Mouse (Mus musculus) adrenal gland, adult 8-10 months (tissue): ENCODE data around the gene Gm10322. TPM values are rescaled to one million over a fixed set of nuclear protein-coding genes. Genes with fewer than 3 reads are reported as not detected.

Experiments used
- DNase-seq: peaks from one replicate; pipeline ENCODE4 v3.0.0; 2022
- total RNA-seq, 4 experiments: library from RNA; stranded (reverse); gene quantifications; 2 replicates each; pipeline ENCODE4 v1.2.4; 2022

The Gm10322 gene
- total RNA-seq, 4 experiments from 2014 or later, result not detected

- no peak for DNase-seq
Observed at GRCm38 (mm10) chr10:59656799-59657198, 40.9 kb downstream of the Gm10322 start.

DNA sequence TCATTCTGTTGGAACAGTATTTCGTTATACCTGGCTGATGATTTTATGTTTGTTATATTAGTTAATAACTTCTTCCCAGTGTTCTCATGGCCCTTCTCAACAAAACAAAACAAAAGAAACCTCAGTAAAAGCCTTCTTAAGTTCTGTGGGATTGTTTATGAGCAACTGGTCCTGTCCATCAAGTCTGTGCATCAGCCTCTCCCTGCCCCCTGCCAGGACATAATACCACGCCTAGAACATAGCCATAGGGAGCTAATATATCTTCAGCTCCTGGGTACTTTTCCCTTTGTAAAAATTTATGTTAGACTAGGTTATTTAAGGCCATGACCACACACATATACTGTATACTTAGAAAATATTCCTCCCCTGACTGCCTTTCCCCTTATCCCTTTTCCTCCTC, 48.9 kb downstream of the Gm10322 start:
- DNase-seq, result no peak

- DNase-seq, result no peak
Observed at GRCm38 (mm10) chr10:59665503-59666291, 49.8 kb downstream of the Gm10322 start.

Other genes starting within 250 kb of the Gm10322 start
- 10 to 100 TPM; 23.4 to 75.5 (median 42.2) TPM for gene Gm10273, start 220.4 kb upstream of the Gm10322 start, total RNA-seq
- gene Pla2g12b, start 212.4 kb upstream of the Gm10322 start, total RNA-seq, result not detected
- gene Oit3, start 174.3 kb upstream of the Gm10322 start, total RNA-seq, result 1 to 10 TPM; 2.7 to 5.3 (median 3.1) TPM
- 10 to 100 TPM; 40.4 to 61.1 (median 47.8) TPM for gene Mcu, start 629 bp downstream of the Gm10322 start, total RNA-seq
- 10 to 100 TPM; 60.7 to 96.3 (median 74.9) TPM for gene Micu1, start 86.4 kb downstream of the Gm10322 start, total RNA-seq